Comparison of ENCODE assay signal across 20 mouse cellular contexts in the genomic region with DNA sequence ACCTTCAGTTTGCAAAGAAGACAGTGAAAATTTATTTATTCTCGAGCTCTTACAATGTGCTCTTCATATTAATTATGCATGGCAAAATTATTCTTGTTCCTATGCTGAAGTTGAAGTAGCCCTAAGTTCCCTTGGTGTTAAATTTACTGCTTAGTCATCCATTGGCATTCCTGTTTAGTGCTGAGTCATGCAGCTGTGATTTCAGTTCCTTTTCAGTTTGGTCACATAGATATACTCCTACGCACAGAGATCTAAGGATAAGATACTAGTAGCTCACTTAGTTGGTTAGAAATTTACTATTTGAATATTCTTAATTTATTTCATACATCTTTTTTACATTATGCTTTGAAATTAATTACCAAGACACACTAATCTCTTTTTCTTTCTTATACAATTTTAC.
A peak's percentile ranks its signal among the peaks of the same experiment; 100 is the strongest.
DNase-seq lines count a peak whose midpoint lies in the region; ATAC-seq and TF ChIP-seq lines count a peak whose summit lies in the region.
"Had no signal": no experiment of that assay in that cellular context is flagged by ENCODE, and none has a peak within 500 bp of the region (broad histone marks: within the 10 kb centered on the region; RNA-seq: fewer than 3 reads in every experiment).

No protein-coding gene starts in this region.

- no peak overlapping the region for H3K27ac ChIP-seq in kidney, postnatal 0 days
- no peak overlapping the region for H3K27ac ChIP-seq in limb, embryonic 10.5 days
- H3K27ac ChIP-seq in forebrain, embryonic 14.5 days (ENCODE audit: low read depth, low read length), result no peak overlapping the region
- H3K27ac ChIP-seq: embryonic facial prominence, embryonic 15.5 days; hindbrain, postnatal 0 days; neural tube, embryonic 12.5 days had no signal

- H3K4me3 ChIP-seq in kidney, postnatal 0 days (replicated peaks; ENCODE audit: low read depth, low read length), result no peak overlapping the region
- H3K4me3 ChIP-seq in limb, embryonic 10.5 days, result no peak overlapping the region
- H3K4me3 ChIP-seq in forebrain, embryonic 14.5 days (ENCODE audit: low read depth, low read length), result no peak overlapping the region
- H3K4me3 ChIP-seq: embryonic facial prominence, embryonic 15.5 days; neural tube, embryonic 12.5 days had no signal

- no peaks in the 10 kb centered on the region for H3K9me3 ChIP-seq in kidney, postnatal 0 days (replicated peaks; ENCODE audit: low read length)
- no peaks in the 10 kb centered on the region for H3K9me3 ChIP-seq in limb, embryonic 10.5 days (replicated peaks)
- H3K9me3 ChIP-seq in forebrain, embryonic 14.5 days (replicated peaks; ENCODE audit: control insufficient read depth, low read length), result no peaks in the 10 kb centered on the region
- H3K9me3 ChIP-seq: embryonic facial prominence, embryonic 15.5 days; neural tube, embryonic 12.5 days had no signal

- H3K4me1 ChIP-seq in kidney, postnatal 0 days (replicated peaks; ENCODE audit: insufficient read depth, low read length), result no peaks in the 10 kb centered on the region
- H3K4me1 ChIP-seq in limb, embryonic 10.5 days, result no peaks in the 10 kb centered on the region
- no peaks in the 10 kb centered on the region for H3K4me1 ChIP-seq in forebrain, embryonic 14.5 days (ENCODE audit: control insufficient read depth, insufficient read depth, low read length)
- H3K4me1 ChIP-seq: embryonic facial prominence, embryonic 15.5 days had no signal

- no peak overlapping the region for H3K9ac ChIP-seq in kidney, postnatal 0 days (ENCODE audit: low read depth, low read length)
- H3K9ac ChIP-seq in forebrain, embryonic 14.5 days (ENCODE audit: low read length), result no peak overlapping the region
- H3K9ac ChIP-seq: embryonic facial prominence, embryonic 15.5 days; neural tube, embryonic 12.5 days had no signal

- 83% methylated on average over 2 of the region's 2 CpGs for WGBS in kidney, postnatal 0 days
- WGBS in limb, embryonic 10.5 days, result 83% methylated on average over 2 of the region's 2 CpGs
- 87% methylated on average over 2 of the region's 2 CpGs for WGBS in forebrain, embryonic 14.5 days

- DNase-seq in kidney, postnatal 0 days (ENCODE audit: low spot score), result peak; percentile 13
- DNase-seq in kidney, postnatal 4 days, result no peak
- peak; percentile 80 for DNase-seq in 416B (ENCODE audit: low read depth)
- DNase-seq in Muller cell, postnatal 12 days (ENCODE audit: inconsistent ontology term), result peak; percentile 55
- no peak for DNase-seq in kidney, adult 11 months
- DNase-seq in limb, embryonic 10.5 days (ENCODE audit: low spot score), result no peak
- DNase-seq in forebrain, embryonic 14.5 days (ENCODE audit: low spot score), result no peak
- DNase-seq: cerebellum, adult 11 months; cerebellum, postnatal 14 days; embryo, embryonic 11 days; heart, adult 11 months; heart, postnatal 4 days; kidney, adult 18-20 months; lung, postnatal 36 days; right cerebral cortex, postnatal 14 days had no signal

- no peak for TF ChIP-seq CTCF in kidney, postnatal 0 days (IDR thresholded peaks at IDR 0.05; ENCODE audit: low read depth)

- H3K27me3 ChIP-seq in kidney, postnatal 0 days (ENCODE audit: insufficient read depth, low read length), result no peaks in the 10 kb centered on the region
- H3K27me3 ChIP-seq in limb, embryonic 10.5 days (ENCODE audit: low read depth, poor library complexity, severe bottlenecking), result no peaks in the 10 kb centered on the region
- no peaks in the 10 kb centered on the region for H3K27me3 ChIP-seq in forebrain, embryonic 14.5 days (replicated peaks; ENCODE audit: control insufficient read depth, insufficient read depth, low read length)
- H3K27me3 ChIP-seq: embryonic facial prominence, embryonic 15.5 days; neural tube, embryonic 12.5 days had no signal

- H3K36me3 ChIP-seq in kidney, postnatal 0 days (ENCODE audit: insufficient read depth, low read length), result 0 out of 2 replicates have a peak, but pooled peaks cover 5% of the 10 kb centered on the region
- peaks cover 38% of the 10 kb centered on the region for H3K36me3 ChIP-seq in limb, embryonic 10.5 days
- no peaks in the 10 kb centered on the region for H3K36me3 ChIP-seq in forebrain, embryonic 14.5 days (ENCODE audit: control insufficient read depth, insufficient read depth, low read length)

- no peak for ATAC-seq in kidney, postnatal 0 days (replicated peaks; ENCODE audit: low FRiP score, low read depth)
- ATAC-seq in megakaryocyte, adult 5-6 weeks (ENCODE audit: poor library complexity, severe bottlenecking), result peak; percentile 51; the same call in 1 of the 2 replicates
- no peak for ATAC-seq in forebrain, embryonic 14.5 days
- ATAC-seq: hindbrain, postnatal 0 days had no signal

- no peak overlapping the region for H3K4me2 ChIP-seq in kidney, postnatal 0 days (ENCODE audit: low read length)
- no peak overlapping the region for H3K4me2 ChIP-seq in forebrain, embryonic 14.5 days (ENCODE audit: low read length)
- H3K4me2 ChIP-seq: embryonic facial prominence, embryonic 15.5 days; midbrain, embryonic 11.5 days; neural tube, embryonic 12.5 days had no signal

Comparison
In these comparisons a context has a peak if more than half of its experiments do, and no peak if none do; other contexts are left out.
1. DNase-seq: peak in kidney, postnatal 0 days (single experiment), 416B (single experiment) and Muller cell, postnatal 12 days (single experiment); none in kidney, postnatal 4 days (0 of 2), kidney, adult 11 months (single experiment), limb, embryonic 10.5 days (single experiment) and forebrain, embryonic 14.5 days (single experiment).